Mouse (Mus musculus) embryo, embryonic 11.5 days (tissue): ENCODE results near the gene Cnot1.
"Not testable (repeated sequence)": the region's sequence is repeated elsewhere in the genome, so short reads cannot be mapped to it uniquely, and the experiment has no call there.

Source experiments
- DNase-seq: peaks from one replicate; pipeline ENCODE4 v3.0.0-alpha.2; 2012; ENCODE audit warnings: low read depth, low spot score

The Cnot1 gene

DNA sequence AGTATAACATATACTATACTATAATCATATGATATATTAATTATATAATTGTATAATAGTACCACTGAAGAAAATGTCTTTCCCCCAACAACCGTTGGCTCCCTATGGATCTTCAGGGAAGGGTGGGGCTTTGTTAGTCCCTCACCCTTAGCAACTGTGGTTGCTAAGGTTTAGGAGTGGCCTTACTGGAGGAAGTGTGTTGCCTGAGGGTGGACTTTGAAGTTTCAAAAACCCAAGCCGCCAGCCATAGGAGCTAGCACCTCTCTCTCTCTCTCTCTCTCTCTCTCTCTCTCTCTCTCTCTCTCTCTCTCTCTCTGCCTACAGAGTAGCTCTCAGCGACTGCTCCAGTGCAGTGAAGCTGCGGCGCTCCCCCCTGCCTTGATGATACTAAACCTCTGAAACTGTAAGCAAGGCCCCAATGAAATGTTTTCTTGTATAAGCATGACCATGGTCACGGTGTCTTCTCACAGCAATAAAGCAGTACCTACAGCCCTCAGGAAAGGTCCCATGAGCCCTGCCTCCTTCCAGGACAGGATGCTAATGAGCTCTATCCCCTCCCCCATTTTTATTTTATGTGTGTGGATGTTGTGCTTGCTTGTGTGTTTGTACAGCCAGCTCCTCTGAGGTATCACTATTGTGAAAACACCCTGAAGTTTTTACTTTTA, 8.9 kb upstream of the Cnot1 start:
- no peak for DNase-seq

DNA sequence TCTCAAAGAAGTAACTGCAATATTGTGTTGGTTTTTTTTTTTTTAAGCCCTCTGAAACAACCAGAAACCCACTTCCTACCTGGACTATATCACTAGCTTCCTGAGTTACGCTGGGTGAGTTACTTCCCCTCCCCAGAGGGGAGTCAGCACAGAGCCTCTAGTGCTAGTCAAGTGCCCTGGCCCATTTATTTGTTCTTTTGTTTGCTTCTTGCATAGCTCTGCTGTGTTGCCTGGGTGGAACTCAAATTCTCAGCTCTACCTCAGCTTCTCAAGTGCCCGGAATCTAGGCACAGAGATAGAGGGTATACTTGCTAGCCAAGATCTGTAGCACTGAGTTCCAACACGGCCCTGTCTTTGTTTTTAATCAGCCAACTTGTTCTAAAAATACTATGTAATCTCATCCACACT, 2.9 kb upstream of the Cnot1 start:
- DNase-seq: no peak

DNA sequence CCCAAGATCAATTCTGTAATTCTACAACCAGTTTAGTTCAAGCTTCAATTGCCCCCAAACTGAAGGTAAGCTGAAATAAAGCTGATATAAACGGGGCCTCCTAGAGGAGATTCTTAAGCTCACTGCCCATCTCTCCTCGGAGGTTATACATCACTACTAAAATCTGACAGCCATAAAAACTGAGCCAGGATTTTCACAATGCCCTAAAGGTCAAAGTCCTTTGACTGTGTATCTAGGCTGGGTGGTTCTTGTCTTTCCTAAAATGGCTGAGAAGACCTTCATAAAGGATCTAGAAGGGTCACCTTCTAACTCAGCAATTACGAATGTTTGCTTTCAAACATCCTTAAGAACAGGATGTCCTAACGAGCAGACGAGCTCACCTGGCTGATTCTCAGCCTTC, 1.9 kb upstream of the Cnot1 start:
- DNase-seq: no peak

DNA sequence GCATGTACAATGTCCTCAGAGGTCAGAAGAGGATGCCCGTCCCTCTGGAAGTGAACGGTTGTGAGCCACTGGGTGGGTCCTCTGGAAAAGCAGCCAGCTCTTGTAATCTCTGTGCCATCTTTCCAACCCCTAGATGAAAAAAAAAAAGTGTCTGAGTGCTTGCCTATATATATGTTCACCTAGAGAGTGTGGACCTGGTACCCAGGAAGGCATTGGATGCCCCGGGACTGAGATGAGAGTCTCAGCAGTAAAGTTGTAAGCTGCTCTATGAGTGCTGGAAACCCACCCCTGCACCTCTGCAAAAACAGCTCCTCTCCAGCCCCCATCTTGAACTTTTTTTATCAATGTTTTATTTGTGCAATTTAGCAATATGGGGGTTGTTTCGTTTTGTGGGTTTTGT, 1.4 kb upstream of the Cnot1 start:
- no peak for DNase-seq

DNA sequence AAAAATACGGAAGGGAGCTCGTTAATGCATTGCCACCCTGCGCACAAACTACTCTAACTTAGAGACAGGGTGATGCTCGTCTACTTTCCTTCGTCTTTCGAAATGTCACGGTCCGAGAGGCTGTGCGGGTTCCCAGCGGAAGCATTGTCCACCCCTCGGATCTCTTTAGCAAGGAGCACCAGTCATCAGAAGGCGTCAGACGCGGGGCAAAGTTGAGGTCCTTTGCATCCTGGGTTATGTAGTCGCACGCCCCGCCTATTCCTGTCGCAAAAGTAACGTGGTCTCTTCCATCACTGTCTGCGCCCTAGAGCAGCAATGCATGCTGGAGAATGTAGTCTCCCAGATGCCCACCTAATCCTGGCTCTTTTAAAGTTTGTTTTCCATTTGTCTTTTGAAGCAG, 597 bp upstream of the Cnot1 start:
- DNase-seq: peak; percentile 87

DNA sequence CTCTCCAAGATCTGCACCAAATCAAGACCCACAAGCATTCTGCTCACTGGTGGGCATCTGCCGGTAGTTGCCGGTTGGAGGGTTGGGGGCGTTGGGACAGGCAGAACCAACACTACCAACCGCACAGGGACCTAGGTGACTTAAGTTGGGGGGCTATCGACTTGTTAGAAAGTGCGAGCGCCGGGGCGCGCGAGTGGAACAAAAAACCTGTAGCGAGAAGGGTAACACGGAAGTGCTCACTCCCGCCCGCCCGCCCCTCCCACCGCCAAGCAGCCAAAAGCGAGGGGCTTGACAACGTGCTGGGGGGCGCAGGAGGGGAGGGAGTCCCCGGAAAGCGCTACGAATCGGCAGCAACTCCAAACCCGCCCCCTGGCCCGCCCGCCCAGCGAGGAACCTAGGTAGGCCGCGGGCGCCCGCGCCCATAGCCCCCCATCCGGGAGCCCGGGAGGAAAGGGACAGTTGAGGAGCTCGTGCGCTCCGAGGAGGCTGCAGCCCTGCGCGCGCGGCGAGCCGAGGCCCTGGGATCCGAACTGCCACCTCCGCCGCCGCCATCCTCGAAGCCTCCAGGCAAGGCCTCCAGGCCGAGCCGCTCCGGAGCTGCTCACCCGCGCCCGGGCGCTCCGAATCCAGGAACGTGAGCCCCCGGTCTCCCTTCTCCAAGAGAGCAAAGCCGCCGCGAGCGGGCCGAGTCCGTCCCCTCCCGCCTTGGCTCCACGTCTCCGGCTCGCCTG, 638 bp downstream of the Cnot1 start:
- peak; percentile 7 for DNase-seq

DNA sequence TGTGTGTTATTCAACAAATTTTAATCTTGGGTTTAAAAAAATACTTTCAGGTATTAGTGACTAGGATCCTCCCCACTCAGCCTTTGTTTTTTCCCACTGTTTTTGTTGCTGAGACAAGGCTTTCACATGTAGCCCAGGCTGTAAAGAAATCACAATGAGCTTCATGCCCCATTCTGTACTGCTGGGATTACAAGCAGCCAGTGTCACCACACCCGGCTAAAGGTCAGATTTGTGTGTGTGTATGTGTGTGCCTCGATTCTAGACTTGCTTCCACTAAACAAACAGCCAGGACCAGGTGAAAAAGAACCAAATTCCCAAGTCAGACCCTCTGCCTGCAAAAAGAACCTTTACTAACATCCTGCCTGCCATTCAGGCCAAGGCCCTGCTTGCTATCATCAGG, 1.8 kb downstream of the Cnot1 start:
- no peak for DNase-seq

DNA sequence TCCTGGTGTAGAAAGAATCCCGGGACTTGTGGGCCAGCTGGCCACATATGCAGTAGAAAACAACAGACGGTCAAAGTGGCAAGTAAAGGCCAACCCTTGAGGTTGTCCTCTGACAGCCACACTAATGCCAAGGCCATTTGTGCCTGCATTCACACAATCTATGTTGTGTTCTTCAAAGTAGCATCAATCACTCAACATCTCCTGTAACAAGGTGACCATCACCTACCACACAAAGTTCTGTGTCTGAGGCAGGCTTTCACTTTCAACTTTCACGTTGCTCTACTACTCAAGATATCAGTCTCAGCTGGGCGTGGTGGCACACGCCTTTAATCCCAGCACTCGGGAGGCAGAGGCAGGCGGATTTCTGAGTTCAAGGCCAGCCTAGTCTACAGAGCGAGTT, 5.0 kb downstream of the Cnot1 start:
- DNase-seq: no peak

DNA sequence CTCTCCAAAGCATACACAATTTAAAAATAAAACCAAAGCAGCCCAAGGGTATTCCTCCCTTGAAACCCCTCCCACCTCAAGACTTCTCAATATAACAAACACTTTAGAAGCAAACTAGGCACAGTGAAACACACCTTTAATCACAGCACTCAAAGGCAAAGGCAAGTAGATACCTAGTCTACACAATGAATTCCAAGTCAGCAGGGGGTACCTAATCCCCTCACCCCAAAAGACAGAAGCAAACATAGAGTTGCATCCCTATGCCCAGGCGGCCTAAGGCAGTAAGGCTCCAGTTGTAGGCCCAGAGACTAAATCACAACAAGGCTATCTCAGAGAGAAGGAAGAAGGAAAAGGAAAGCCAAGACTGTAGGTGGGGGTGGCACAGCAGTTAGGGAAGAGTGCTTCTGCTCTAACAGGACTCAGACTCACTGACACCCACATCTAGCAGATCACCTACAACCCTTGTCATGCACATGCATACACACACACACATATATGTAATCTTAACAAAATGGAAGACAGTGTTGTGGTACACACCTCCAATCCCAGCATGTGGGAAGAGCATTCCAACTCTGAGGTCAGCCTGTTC, 5.7 kb downstream of the Cnot1 start:
- DNase-seq: no peak

DNA sequence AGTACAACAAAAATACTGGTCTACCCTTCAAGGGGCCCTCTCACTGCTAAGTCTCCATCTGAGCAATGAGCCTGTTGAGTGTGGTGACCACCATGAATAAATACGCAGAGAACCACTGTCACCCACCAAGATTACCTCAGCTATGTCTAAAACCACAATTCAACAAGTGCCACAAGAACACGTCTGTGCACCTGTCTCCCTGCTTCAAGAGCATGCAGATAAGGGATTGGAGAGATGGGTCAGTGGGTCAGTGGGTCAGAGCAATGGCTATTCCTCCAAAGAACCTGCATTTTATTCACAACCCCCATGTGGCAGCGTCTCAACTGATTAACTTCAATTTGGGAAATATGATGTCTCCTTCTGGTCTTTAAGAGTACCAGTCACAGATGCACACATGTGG, 6.9 kb downstream of the Cnot1 start:
- no peak for DNase-seq

DNA sequence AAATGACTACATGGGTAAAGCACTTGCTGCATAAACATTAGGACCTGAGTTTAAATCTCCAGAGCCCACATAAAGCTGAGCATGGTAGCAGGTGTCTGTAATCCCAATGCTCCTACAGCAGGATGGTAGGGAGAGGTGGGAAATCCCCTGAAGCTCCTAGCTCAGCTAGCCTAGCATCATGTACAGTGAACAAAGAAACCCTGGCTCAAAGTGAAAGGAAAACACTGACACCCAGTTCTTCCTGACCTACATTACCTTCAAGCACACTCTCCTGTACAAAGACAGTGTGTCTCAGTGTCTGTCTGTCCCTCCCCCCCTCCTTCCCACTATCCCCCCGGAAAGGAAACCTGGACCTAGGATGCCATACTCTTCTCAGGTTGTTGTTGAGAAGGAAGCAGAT, 7.4 kb downstream of the Cnot1 start:
- DNase-seq: no peak

DNA sequence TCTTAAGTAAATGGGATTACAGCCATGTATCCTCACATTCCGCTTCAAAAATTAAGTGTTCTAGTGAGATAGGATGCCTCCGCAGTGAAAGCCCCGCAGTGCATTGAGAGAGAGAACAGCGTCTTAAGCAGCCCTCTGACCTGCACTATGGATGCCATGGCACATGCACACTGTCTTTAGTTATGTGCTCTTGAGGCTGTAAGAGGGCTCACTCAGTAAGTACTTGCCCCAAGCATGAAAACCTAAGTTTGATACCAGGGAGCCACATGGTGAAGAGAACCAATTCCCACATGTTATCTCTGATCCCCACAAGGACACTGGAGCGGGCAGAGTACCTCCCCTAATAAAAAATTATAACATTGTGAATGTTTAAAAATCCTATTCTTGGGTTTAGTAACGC, 8.1 kb downstream of the Cnot1 start:
- no peak for DNase-seq

DNA sequence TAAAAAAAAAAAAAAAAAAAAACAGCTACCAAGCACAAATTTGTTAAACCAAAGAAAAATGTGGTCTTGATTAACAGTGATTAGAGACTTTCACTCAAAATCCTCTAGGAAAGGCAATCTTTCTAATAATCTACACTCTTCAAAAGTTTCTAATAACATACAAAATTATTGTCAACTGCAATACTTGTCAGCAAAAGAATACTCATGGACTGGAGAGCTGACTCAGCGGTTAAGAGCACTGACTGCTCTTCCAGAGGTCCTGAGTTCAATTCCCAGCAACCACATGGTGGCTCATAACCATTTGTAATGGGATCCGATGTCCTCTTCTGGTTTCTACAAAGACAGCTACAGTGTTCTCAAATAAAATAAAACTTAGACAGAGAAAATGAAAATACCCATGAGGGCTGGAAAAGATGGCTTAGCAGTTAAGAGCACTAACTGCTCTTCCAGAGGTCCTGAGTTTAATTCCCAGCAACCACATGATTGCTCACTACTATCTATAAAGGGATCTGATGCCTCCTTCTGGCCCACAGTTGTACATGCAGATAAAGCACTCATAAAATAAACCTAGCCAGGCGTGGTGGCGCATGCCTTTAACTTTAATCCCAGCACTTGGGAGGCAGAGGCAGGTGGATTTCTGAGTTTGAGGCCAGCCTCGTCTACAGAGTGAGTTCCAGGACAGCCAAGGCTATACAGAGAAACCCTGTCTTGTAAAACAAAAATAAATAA, 11.8 kb downstream of the Cnot1 start:
- not testable (repeated sequence) for DNase-seq

DNA sequence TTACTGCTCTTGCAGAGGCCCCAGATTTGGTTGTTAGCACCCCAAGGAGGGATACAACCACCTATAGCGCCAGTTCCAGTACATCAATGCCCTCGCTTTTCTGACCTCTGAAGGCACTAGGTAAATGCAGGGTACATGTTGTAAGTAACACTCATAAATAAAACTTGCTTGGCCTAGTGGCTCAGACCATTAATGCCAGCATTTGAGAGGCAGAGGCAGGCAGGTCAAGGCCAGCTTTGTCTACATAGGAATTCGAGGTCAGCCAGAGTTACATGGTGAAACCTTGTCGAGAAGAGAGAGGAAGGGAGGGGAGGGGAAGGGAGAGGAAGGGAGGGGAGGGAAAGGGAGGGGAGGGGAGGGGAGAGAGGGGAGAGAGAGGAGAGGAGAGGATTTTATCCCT, 21.7 kb downstream of the Cnot1 start:
- DNase-seq: no peak

DNA sequence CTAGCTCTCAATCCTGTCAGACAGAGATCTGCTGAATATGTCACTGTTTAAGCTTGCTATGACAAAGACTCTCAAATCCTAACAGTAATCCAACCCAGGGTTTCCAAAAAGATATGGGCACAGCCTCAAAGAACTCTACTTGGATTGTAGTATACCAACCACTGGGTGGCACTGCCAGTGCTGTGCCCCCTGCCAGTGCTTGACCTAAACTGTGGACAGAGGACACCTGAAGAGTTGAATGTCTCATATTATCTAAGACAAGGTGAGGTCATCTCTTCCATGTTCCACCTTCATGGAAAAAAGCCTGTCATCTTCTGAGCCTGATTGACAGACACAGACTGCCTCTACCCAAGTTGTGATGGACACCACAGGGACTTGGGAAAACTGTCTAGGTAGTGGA, 24.6 kb downstream of the Cnot1 start:
- DNase-seq: no peak

DNA sequence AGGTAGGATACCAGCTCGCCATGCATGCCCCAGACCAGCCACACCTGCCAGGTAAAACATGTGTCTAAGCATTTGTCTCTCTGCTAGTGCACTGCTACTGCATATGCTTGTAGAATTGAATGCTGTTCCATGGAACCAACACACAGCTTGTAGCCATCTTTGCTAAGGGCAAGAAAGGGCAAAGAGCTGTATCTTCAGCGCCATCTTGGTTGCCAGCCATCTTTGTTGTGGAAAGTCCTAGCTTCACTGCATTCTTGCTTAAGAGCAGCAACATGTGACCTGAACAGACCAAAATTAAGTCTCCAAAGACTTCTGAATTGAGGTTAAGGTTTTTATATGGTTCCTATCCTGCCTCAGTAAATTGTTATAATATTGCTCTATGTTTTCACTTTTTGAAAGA, 25.5 kb downstream of the Cnot1 start:
- no peak for DNase-seq

DNA sequence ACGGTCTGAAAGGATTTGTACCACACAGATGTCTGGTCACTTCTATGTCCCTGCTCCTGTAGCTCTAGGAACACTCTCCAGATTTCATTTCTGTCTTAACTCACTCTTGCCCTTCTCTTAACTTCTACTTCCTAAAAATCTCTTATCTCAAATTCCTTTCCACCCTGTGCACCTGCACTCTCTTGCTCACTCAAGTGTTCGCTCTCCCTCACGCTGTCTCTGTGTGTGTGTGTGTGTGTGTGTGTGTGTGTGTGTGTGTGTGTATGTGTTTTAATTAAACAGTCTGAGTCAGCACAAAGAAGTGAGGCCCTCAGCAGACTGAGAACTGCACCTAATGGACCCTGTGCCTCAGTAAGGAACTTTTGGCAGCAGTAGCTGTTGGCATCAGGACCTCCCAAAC, 26.2 kb downstream of the Cnot1 start:
- DNase-seq: no peak

DNA sequence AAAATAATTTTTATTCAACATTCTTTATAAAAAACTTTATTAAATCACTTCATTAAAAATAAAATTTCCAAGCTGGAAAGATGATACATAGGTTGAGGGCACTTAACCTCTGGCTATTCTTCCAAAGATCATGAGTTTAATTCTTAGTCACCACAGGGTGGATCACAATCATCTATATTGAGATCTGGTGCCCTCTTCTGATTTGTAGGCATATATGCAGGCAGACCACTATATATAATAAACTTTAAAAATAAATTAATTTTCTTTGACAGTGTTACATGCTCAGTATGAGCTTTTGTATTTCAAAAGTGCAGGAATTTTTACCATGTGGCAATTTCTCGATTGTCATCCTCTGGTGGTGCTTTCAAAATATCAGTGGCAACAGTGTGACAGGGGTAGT, 43.1 kb downstream of the Cnot1 start:
- DNase-seq: no peak

DNA sequence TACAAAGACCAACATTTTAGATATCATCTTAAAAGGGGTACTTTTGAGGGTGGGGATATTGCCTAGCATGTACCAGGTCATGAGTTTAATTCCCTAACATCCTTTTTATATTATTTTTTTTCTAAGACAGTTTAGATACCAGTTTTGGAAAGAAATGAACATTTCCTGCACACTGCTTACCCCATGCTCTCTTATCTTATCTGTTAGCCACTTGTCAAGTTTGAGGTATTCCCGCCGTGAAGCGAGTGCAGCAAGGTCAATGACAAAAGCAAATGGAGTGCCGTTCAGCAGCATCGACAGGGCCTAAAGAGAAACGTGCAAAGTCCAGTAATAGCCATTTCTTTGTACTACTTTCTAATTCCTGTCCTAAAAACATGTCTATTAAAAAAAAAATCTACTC, 46.9 kb downstream of the Cnot1 start:
- no peak for DNase-seq

DNA sequence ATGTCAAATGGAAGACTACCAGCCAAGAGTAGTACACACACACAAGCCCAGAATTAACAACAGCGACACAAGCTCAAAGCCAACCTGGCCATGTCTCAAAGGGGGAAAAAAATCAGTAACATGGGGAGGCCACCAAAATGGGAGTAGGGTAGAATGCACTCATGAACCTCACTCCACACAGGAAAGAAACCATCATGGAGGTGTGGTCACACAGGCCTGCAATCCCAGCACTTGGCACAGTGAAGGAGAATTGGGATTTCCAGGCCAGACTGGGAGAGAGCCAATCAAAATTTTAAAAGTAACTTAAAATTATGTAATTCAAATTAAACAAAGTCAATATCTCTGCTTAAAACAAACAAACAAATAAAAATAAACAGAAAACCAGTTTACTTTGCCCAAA, 55.3 kb downstream of the Cnot1 start:
- DNase-seq: no peak

DNA sequence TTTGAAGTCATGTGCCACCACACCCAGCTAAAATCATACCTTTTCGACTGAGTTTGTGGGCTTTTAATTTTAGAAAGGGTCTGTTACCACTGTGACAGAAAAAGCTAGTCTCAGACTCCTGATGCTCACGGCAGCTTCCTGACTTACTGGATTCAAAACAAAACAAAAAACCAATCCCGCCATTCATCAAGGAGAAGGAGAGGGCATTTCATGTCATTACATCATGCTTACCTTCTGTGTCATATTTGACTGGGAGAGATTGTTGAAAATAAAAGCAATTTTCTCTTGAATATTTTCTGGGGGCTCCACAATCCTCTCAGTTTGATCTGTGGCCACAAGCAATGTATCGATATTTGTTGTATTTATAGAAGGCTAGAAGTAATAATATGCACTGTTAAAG, 59.2 kb downstream of the Cnot1 start:
- no peak for DNase-seq

DNA sequence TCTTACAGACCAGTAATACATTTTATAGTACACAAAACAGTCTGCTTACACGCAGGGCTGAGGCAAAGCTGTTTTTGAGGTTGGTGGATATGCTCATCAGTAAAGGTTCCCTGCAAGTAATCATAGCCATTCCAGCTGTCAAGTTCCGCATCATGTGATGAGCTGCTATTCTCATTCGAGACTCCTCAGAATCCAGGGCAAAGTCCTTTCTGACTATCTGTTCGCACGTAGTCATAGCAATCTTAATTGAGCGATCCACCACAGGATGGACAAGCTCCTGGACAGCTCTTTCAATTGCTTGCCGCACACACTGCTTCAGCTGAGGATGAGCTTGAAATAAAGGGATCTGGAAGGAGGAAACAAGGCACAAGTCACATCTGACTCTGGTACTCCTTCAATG, 65.5 kb downstream of the Cnot1 start:
- DNase-seq: no peak

DNA sequence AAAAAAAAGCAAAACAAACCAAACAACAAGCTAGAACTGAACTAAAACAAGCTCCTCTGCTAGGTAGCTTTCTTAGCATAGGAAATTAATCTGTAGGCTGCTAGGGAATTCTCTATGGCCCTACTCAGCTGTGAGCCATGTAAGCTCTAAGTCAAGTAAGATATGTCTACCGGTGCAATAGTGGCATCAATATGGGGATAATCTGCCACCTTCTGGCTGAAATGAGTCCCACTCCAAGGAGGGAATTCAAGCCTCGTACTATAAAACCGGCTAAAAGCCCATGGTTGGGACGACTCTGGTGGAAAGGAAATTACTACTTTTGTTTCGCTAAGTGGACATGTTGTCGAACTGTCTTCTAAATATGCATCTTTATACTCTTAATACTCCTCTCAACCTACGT, 68.7 kb downstream of the Cnot1 start:
- no peak for DNase-seq
